Mouse (Mus musculus) liver, embryonic 11.5 days (tissue): ENCODE measurements around the gene Otoa. TPM values are rescaled to one million over a fixed set of nuclear protein-coding genes. Genes with fewer than 3 reads are reported as not detected.

Experiments
- ATAC-seq: fragments of 200-750 bp; cut with Nextera tagmentation; replicated peaks from 2 replicates; pipeline ENCODE4 v1.8.0; 2017; ENCODE audit warnings: moderate number of reproducible peaks, mild to moderate bottlenecking, moderate TSS enrichment, moderate library complexity; ENCODE audit not compliant: low FRiP score
- DNase-seq: peaks from one replicate; pipeline ENCODE4 v3.0.0-alpha.2; 2017; ENCODE audit warnings: low spot score
- H3K27ac ChIP-seq: fragments of 300-500 bp; sonication (generic); 2 replicates; pipeline ENCODE4 v1.5.1; 2014; ENCODE audit warnings: mild to moderate bottlenecking, low read depth, low read length, control low read depth
- H3K27me3 ChIP-seq: fragments of 300-500 bp; sonication (generic); replicated peaks from 2 replicates; pipeline ENCODE4 v1.6.1; 2014; ENCODE audit warnings: low read length, mixed read lengths; ENCODE audit not compliant: control insufficient read depth, insufficient read depth
- H3K36me3 ChIP-seq: fragments of 300-500 bp; sonication (generic); 2 replicates; pipeline ENCODE4 v1.6.1; 2014; ENCODE audit warnings: mild to moderate bottlenecking, low read length, moderate library complexity, mixed read lengths; ENCODE audit not compliant: control insufficient read depth, insufficient read depth
- H3K4me1 ChIP-seq: fragments of 300-500 bp; sonication (generic); replicated peaks from 2 replicates; pipeline ENCODE4 v1.6.1; 2014; ENCODE audit warnings: low read length, mixed read lengths; ENCODE audit not compliant: control insufficient read depth, insufficient read depth
- H3K4me2 ChIP-seq: fragments of 300-500 bp; sonication (generic); 2 replicates; pipeline ENCODE4 v1.6.1; 2014; ENCODE audit warnings: mild to moderate bottlenecking, control low read depth, moderate library complexity
- H3K4me3 ChIP-seq: fragments of 300-500 bp; sonication (generic); 2 replicates; pipeline ENCODE4 v1.5.1; 2014; ENCODE audit warnings: low read depth, low read length, control low read depth
- H3K9ac ChIP-seq: fragments of 300-500 bp; sonication (generic); 2 replicates; pipeline ENCODE4 v1.6.1; 2014; ENCODE audit warnings: low read depth, low read length, control low read depth
- H3K9me3 ChIP-seq: fragments of 300-500 bp; sonication (generic); 2 replicates; pipeline ENCODE4 v1.6.1; 2016; ENCODE audit warnings: low read length, inconsistent platforms, mixed read lengths; ENCODE audit not compliant: control insufficient read depth
- WGBS: fragments of 180-500 bp; shearing (Covaris S2); extraction: QIAGEN DNeasy Blood & Tissue Kit; methylation state at CpG from one replicate; pipeline ENCODE4 v1.1.7; 2014; 5-methylcytosine and 5-hydroxymethylcytosine counted together
- polyA plus RNA-seq: library from polyadenylated mRNA; unstranded; fragments of >200 nt; fragmentation: Nextera tagmentation; extraction: Ambion mirVana; gene quantifications from 2 replicates; pipeline ENCODE4 v1.2.1, GENCODE M21; 2014

Gene Otoa
- polyA plus RNA-seq, 1 experiment from 2014 or later = not detected

DNA sequence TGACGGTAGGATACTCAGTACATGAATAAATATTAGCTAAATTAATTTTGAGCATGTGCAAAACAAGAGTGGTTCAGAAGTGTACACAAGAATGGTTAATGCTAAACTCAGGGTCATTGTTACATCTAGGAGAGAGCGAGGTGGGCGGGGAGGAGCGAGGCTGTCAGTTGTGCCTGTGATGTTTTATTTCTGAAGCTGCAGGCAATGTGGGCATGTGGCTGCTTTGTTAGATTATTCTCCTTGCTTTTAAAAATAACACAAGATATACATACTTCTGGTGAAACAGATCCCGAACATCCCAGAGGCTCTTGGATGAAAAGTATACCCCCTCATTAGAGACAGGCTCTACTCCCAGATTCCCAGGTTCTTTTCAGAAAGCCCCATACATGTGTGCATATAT lies 59.8 kb downstream of the Otoa start:
- DNase-seq (no peak), ATAC-seq (no peak)
- Histone ChIP-seq H3K4me3 (no peak overlapping the region), H3K9ac (no peak overlapping the region), H3K4me1 (no peaks in the 10 kb centered on the region), H3K36me3 (no peaks in the 10 kb centered on the region), H3K27ac (no peak overlapping the region), H3K4me2 (no peak overlapping the region), H3K27me3 (no peaks in the 10 kb centered on the region), H3K9me3 (no peaks in the 10 kb centered on the region)
- WGBS = 82% methylated on average over 5 of the region's 5 CpGs

DNA sequence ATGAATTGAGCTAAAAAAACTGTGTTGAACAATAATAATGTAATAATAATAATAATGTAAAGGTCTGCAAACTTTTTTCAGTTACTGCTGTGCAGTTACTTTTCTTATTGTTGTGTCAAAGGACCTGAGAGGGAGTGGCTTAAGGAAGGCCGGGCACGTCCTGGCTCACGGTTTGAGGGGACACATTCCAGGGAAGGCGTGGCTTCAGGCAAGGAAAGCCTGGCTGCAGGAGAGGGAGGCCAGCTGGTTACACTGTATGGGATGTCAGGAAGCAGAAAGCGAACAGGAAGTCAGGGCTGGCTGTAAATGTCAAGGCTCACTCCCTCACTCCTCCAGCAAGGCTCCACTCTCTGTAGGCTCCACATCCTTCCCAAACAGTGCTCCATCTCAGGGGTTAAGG lies 69.2 kb downstream of the Otoa start:
- no peaks in the 10 kb centered on the region for H3K4me1 ChIP-seq
- no peak overlapping the region for H3K9ac ChIP-seq
- no peaks in the 10 kb centered on the region for H3K27me3 ChIP-seq
- H3K4me2 ChIP-seq = no peak overlapping the region
- 75% methylated on average over 5 of the region's 5 CpGs for WGBS
- H3K36me3 ChIP-seq = no peaks in the 10 kb centered on the region
- no peak overlapping the region for H3K27ac ChIP-seq
- ATAC-seq (no peak), DNase-seq (no peak)
- H3K9me3 ChIP-seq = no peaks in the 10 kb centered on the region
- H3K4me3 ChIP-seq = no peak overlapping the region

GRCm38 (mm10) chr7:121152186-121152585 lies 70.7 kb downstream of the Otoa start:
- no peak for ATAC-seq
- no peaks in the 10 kb centered on the region for H3K36me3 ChIP-seq

GRCm38 (mm10) chr7:121165616-121166015 lies 84.2 kb downstream of the Otoa start:
- H3K4me2 ChIP-seq = no peak overlapping the region
- H3K9me3 ChIP-seq = no peaks in the 10 kb centered on the region
- H3K27me3 ChIP-seq = no peaks in the 10 kb centered on the region
- H3K36me3 ChIP-seq = no peaks in the 10 kb centered on the region
- ATAC-seq (no peak), DNase-seq (no peak)
- WGBS = 65% methylated on average over 1 of the region's 1 CpGs
- no peak overlapping the region for H3K4me3 ChIP-seq
- no peak overlapping the region for H3K27ac ChIP-seq
- H3K9ac ChIP-seq = no peak overlapping the region
- H3K4me1 ChIP-seq = no peaks in the 10 kb centered on the region

More at GRCm38 (mm10) chr7:121152186-121152585, 70.7 kb downstream of the Otoa start:
- WGBS = 98% methylated on average over 2 of the region's 2 CpGs
- Histone ChIP-seq H3K27ac (no peak overlapping the region), H3K9me3 (no peaks in the 10 kb centered on the region), H3K4me3 (no peak overlapping the region), H3K4me1 (no peaks in the 10 kb centered on the region), H3K4me2 (no peak overlapping the region), H3K9ac (no peak overlapping the region), H3K27me3 (no peaks in the 10 kb centered on the region)
- DNase-seq = no peak

GRCm38 (mm10) chr7:121171888-121172287 lies 90.4 kb downstream of the Otoa start:
- 12% methylated on average over 6 of the region's 6 CpGs for WGBS
- Histone ChIP-seq H3K9ac (no peak overlapping the region), H3K4me2 (no peak overlapping the region), H3K27ac (no peak overlapping the region), H3K4me1 (no peaks in the 10 kb centered on the region), H3K9me3 (no peaks in the 10 kb centered on the region), H3K36me3 (no peaks in the 10 kb centered on the region), H3K4me3 (no peak overlapping the region), H3K27me3 (no peaks in the 10 kb centered on the region)
- ATAC-seq (no peak), DNase-seq (no peak)

GRCm38 (mm10) chr7:121187201-121187786 lies 105.8 kb downstream of the Otoa start:
- Histone ChIP-seq H3K36me3 (no peaks in the 10 kb centered on the region), H3K27me3 (no peaks in the 10 kb centered on the region), H3K4me2 (no peak overlapping the region), H3K4me1 (no peaks in the 10 kb centered on the region), H3K27ac (no peak overlapping the region), H3K4me3 (no peak overlapping the region), H3K9me3 (no peaks in the 10 kb centered on the region), H3K9ac (no peak overlapping the region)
- no peak for ATAC-seq
- WGBS = 78% methylated on average over 9 of the region's 9 CpGs
- no peak for DNase-seq

DNA sequence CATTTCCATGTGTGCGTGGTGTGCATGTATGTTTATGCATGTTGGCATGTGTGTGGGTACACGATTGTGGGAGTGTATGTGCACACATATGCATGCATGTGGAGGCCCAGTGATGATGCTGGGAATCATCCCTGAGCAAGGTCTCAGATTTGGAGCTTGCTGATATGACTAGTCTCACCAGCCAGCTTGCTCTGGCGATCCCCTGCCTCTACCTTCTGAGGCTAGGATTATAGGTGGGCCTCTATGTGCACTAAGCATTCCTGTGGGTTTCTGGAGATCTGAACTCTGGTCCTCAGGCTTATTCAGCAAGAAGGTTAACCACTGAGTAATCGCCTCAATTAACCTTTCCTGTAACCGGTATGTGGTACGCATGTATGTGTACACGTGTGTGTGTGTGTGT lies 107.5 kb downstream of the Otoa start:
- Histone ChIP-seq H3K9me3 (no peaks in the 10 kb centered on the region), H3K4me2 (no peak overlapping the region), H3K4me1 (no peaks in the 10 kb centered on the region), H3K9ac (no peak overlapping the region), H3K27ac (no peak overlapping the region), H3K36me3 (no peaks in the 10 kb centered on the region), H3K4me3 (no peak overlapping the region), H3K27me3 (no peaks in the 10 kb centered on the region)
- 81% methylated on average over 7 of the region's 7 CpGs for WGBS
- DNase-seq (no peak), ATAC-seq (no peak)

GRCm38 (mm10) chr7:121198933-121199332 lies 117.5 kb downstream of the Otoa start:
- no peaks in the 10 kb centered on the region for H3K27me3 ChIP-seq
- ATAC-seq = no peak
- no peak for DNase-seq

GRCm38 (mm10) chr7:121211804-121212203 lies 130.4 kb downstream of the Otoa start:
- Histone ChIP-seq H3K4me3 (no peak overlapping the region), H3K9ac (no peak overlapping the region), H3K27ac (no peak overlapping the region), H3K36me3 (no peaks in the 10 kb centered on the region), H3K4me2 (no peak overlapping the region), H3K9me3 (no peaks in the 10 kb centered on the region), H3K27me3 (no peaks in the 10 kb centered on the region), H3K4me1 (no peaks in the 10 kb centered on the region)
- no peak for DNase-seq
- no peak for ATAC-seq
- 90% methylated on average over 4 of the region's 4 CpGs for WGBS

More at GRCm38 (mm10) chr7:121198933-121199332, 117.5 kb downstream of the Otoa start:
- Histone ChIP-seq H3K36me3 (no peaks in the 10 kb centered on the region), H3K4me2 (no peak overlapping the region), H3K9ac (no peak overlapping the region), H3K9me3 (no peaks in the 10 kb centered on the region), H3K4me1 (no peaks in the 10 kb centered on the region), H3K27ac (no peak overlapping the region), H3K4me3 (no peak overlapping the region)
- 77% methylated on average over 8 of the region's 8 CpGs for WGBS
